Mouse (Mus musculus): Measurements from ENCODE around the gene Lbx2.

Lbx2 gene

GRCm38 (mm10) chr6:83071220-83071619 is 14.9 kb upstream of the Lbx2 start:
- DNase-seq: no peak

GRCm38 (mm10) chr6:83074979-83075378 is 11.2 kb upstream of the Lbx2 start:
- DNase-seq: no peak

- peak; percentile 47 for DNase-seq
Measured at GRCm38 (mm10) chr6:83077630-83078323, 8.4 kb upstream of the Lbx2 start, which contains the start of gene Pcgf1. Gene Pcgf1, plus strand, starts transcription at chr6:83077869.

GRCm38 (mm10) chr6:83078324-83078858 is 7.8 kb upstream of the Lbx2 start:
- peak; percentile 99 for DNase-seq

GRCm38 (mm10) chr6:83080210-83080609 is 6.0 kb upstream of the Lbx2 start:
- no peak for DNase-seq

- DNase-seq: no peak
Measured at GRCm38 (mm10) chr6:83083497-83083896, 2.7 kb upstream of the Lbx2 start.

- no peak for DNase-seq
Measured at GRCm38 (mm10) chr6:83084477-83084876, 1.7 kb upstream of the Lbx2 start.

- DNase-seq: peak; percentile 41
Measured at GRCm38 (mm10) chr6:83087205-83087925, 1.2 kb downstream of the Lbx2 start.

- no peak for DNase-seq
Measured at GRCm38 (mm10) chr6:83087926-83088260, 1.7 kb downstream of the Lbx2 start.

- DNase-seq: peak; percentile 64
Measured at GRCm38 (mm10) chr6:83092416-83093127, 6.4 kb downstream of the Lbx2 start.

GRCm38 (mm10) chr6:83095968-83096367 is 9.8 kb downstream of the Lbx2 start:
- no peak for DNase-seq

- DNase-seq: no peak
Measured at GRCm38 (mm10) chr6:83098411-83098810, 12.2 kb downstream of the Lbx2 start.

GRCm38 (mm10) chr6:83101316-83101687 is 15.1 kb downstream of the Lbx2 start, which contains the start of the genes Ccdc142 and Gm42688:
Gene Ccdc142, plus strand, starts transcription at chr6:83101601.
Gene Gm42688, plus strand, starts transcription at chr6:83101617.
- peak; percentile 95 for DNase-seq

- peak; percentile 72 for DNase-seq
Measured at GRCm38 (mm10) chr6:83101688-83102556, 15.8 kb downstream of the Lbx2 start.

GRCm38 (mm10) chr6:83103130-83103650 is 17.0 kb downstream of the Lbx2 start:
- DNase-seq: no peak

GRCm38 (mm10) chr6:83104158-83104557 is 18.0 kb downstream of the Lbx2 start:
- no peak for DNase-seq

- peak; percentile 88 for DNase-seq
Measured at GRCm38 (mm10) chr6:83107566-83108400, 21.6 kb downstream of the Lbx2 start.

- peak; percentile 87 for DNase-seq
Measured at GRCm38 (mm10) chr6:83108762-83109668, 22.8 kb downstream of the Lbx2 start, which contains the start of gene Mrpl53. Gene Mrpl53, plus strand, starts transcription at chr6:83109040.

- no peak for DNase-seq
Measured at GRCm38 (mm10) chr6:83111510-83112136, 25.5 kb downstream of the Lbx2 start.
